Mouse (Mus musculus) thymus, adult 18-20 months (tissue): ENCODE results near the gene Fhl2.
"Not testable (repeated sequence)": the region's sequence is repeated elsewhere in the genome, so short reads cannot be mapped to it uniquely, and the experiment has no call there.

ENCODE experiments used
- DNase-seq, 2 experiments: peaks; one replicate each; pipeline ENCODE4 v3.0.0; 2022; ENCODE audit warnings: mixed read lengths in 2 of 2

The Fhl2 gene

GRCm38 (mm10) chr1:43145388-43145787 is 51.4 kb downstream of the Fhl2 start:
- no peak for DNase-seq

- no peak for DNase-seq
Observed at GRCm38 (mm10) chr1:43144338-43144906, 52.4 kb downstream of the Fhl2 start.

- DNase-seq, result no peak
Observed at GRCm38 (mm10) chr1:43143791-43144190, 53.0 kb downstream of the Fhl2 start.

GRCm38 (mm10) chr1:43143284-43143683 is 53.5 kb downstream of the Fhl2 start:
- DNase-seq, result no peak

- no peak for DNase-seq
Observed at GRCm38 (mm10) chr1:43142849-43143248, 53.9 kb downstream of the Fhl2 start.

- DNase-seq, result no peak
Observed at GRCm38 (mm10) chr1:43141555-43141961, 55.2 kb downstream of the Fhl2 start.

GRCm38 (mm10) chr1:43139587-43140266 is 57.1 kb downstream of the Fhl2 start:
- peak; percentile 43 to 68 for DNase-seq

GRCm38 (mm10) chr1:43138268-43138812 is 58.4 kb downstream of the Fhl2 start:
- no peak for DNase-seq

GRCm38 (mm10) chr1:43137334-43137733 is 59.5 kb downstream of the Fhl2 start:
- no peak for DNase-seq

- not testable (repeated sequence) for DNase-seq
Observed at GRCm38 (mm10) chr1:43136488-43137029, 60.2 kb downstream of the Fhl2 start.

- no peak for DNase-seq
Observed at GRCm38 (mm10) chr1:43131591-43131990, 65.2 kb downstream of the Fhl2 start.

GRCm38 (mm10) chr1:43130219-43130981 is 66.4 kb downstream of the Fhl2 start:
- no peak for DNase-seq

GRCm38 (mm10) chr1:43127820-43128610 is 68.8 kb downstream of the Fhl2 start:
- no peak for DNase-seq

- DNase-seq, result no peak
Observed at GRCm38 (mm10) chr1:43127196-43127595, 69.6 kb downstream of the Fhl2 start.

- no peak for DNase-seq
Observed at GRCm38 (mm10) chr1:43124726-43125125, 72.1 kb downstream of the Fhl2 start.

GRCm38 (mm10) chr1:43122616-43123015 is 74.2 kb downstream of the Fhl2 start:
- no peak for DNase-seq

GRCm38 (mm10) chr1:43120950-43121349 is 75.8 kb downstream of the Fhl2 start:
- DNase-seq, result no peak

GRCm38 (mm10) chr1:43117435-43117834 is 79.3 kb downstream of the Fhl2 start:
- no peak for DNase-seq

GRCm38 (mm10) chr1:43112882-43113281 is 83.9 kb downstream of the Fhl2 start:
- no peak for DNase-seq

GRCm38 (mm10) chr1:43110556-43110955 is 86.2 kb downstream of the Fhl2 start:
- DNase-seq, result peak in 1 of 2 experiments; percentile 14

GRCm38 (mm10) chr1:43108729-43109128 is 88.1 kb downstream of the Fhl2 start:
- no peak for DNase-seq
